Mouse (Mus musculus) liver, postnatal 0 days (tissue): Measurements from ENCODE around the gene Trmt6. TPM values are rescaled to one million over a fixed set of nuclear protein-coding genes. Genes with fewer than 3 reads are reported as not detected.
A peak's percentile ranks its signal among the peaks of the same experiment; 100 is the strongest.

Experiments used
- ATAC-seq: fragments of 200-750 bp; cut with Nextera tagmentation; 2 replicates; pipeline ENCODE4 v1.8.0; 2017; ENCODE audit warnings: mild to moderate bottlenecking, moderate library complexity
- DNase-seq: peaks from one replicate; pipeline ENCODE4 v3.0.0-alpha.2; 2016
- H3K27ac ChIP-seq: fragments of 300-500 bp; sonication (generic); 2 replicates; pipeline ENCODE4 v1.5.1; 2014; ENCODE audit warnings: antibody characterized with exemption, moderate library complexity, mild to moderate bottlenecking, low read depth
- H3K27me3 ChIP-seq: fragments of 300-500 bp; sonication (generic); 2 replicates; pipeline ENCODE4 v1.6.1; 2014; ENCODE audit warnings: low read length, control low read depth, mixed read lengths; ENCODE audit not compliant: insufficient read depth
- H3K36me3 ChIP-seq: fragments of 300-500 bp; sonication (generic); replicated peaks from 2 replicates; pipeline ENCODE4 v1.6.1; 2014; ENCODE audit warnings: mild to moderate bottlenecking, control low read depth, low read length, moderate library complexity, mixed read lengths; ENCODE audit not compliant: insufficient read depth
- H3K4me1 ChIP-seq: fragments of 300-500 bp; sonication (generic); 2 replicates; pipeline ENCODE4 v1.6.1; 2014; ENCODE audit warnings: antibody characterized with exemption, mild to moderate bottlenecking, control low read depth; ENCODE audit not compliant: insufficient read depth
- H3K4me2 ChIP-seq: fragments of 300-500 bp; sonication (generic); 2 replicates; pipeline ENCODE4 v1.6.1; 2014; ENCODE audit warnings: low read depth, mild to moderate bottlenecking, low read length, moderate library complexity, mixed read lengths
- H3K4me3 ChIP-seq: fragments of 300-500 bp; sonication (generic); 2 replicates; pipeline ENCODE4 v1.5.1; 2014; ENCODE audit warnings: low read depth, low read length
- H3K9ac ChIP-seq: fragments of 300-500 bp; sonication (generic); replicated peaks from 2 replicates; pipeline ENCODE4 v1.6.1; 2014; ENCODE audit warnings: mild to moderate bottlenecking, moderate library complexity
- H3K9me3 ChIP-seq: fragments of 300-500 bp; sonication (generic); 2 replicates; pipeline ENCODE4 v1.6.1; 2016; ENCODE audit warnings: mild to moderate bottlenecking, control low read depth, low read length, mixed read lengths
- CTCF ChIP-seq: sonication (generic); IDR thresholded peaks from 2 replicates; pipeline ENCODE4 v1.5.1; 2016; ENCODE audit warnings: antibody characterized with exemption, low read depth
- EP300 ChIP-seq: IDR thresholded peaks from 2 replicates; pipeline ENCODE4 v1.6.1; 2016; ENCODE audit warnings: antibody characterized with exemption, low read depth, mild to moderate bottlenecking
- WGBS: fragments of 180-500 bp; shearing (Covaris S2); extraction: QIAGEN DNeasy Blood & Tissue Kit; methylation state at CpG from one replicate; pipeline ENCODE4 v1.1.7; 2014; ENCODE audit not compliant: insufficient replicate concordance; 5-methylcytosine and 5-hydroxymethylcytosine counted together
- polyA plus RNA-seq: library from polyadenylated mRNA; unstranded; fragments of >200 nt; fragmentation: Nextera tagmentation; extraction: Ambion mirVana; gene quantifications from 2 replicates; pipeline ENCODE4 v1.2.1, GENCODE M21; 2015

Trmt6 gene
- polyA plus RNA-seq, 1 experiment from 2014 or later, result 17.3 TPM

- no peak overlapping the region for H3K27ac ChIP-seq
- H3K9ac ChIP-seq, result no peak overlapping the region
- no peak for ATAC-seq
- H3K4me3 ChIP-seq, result no peak overlapping the region
- WGBS, result 74% methylated on average over 7 of the region's 7 CpGs
- TF ChIP-seq CTCF, result no peak
- no peak for TF ChIP-seq EP300
- H3K4me1 ChIP-seq, result no peaks in the 10 kb centered on the region
- H3K27me3 ChIP-seq, result no peaks in the 10 kb centered on the region
- no peaks in the 10 kb centered on the region for H3K36me3 ChIP-seq
- no peak for DNase-seq
- no peak overlapping the region for H3K4me2 ChIP-seq
- no peaks in the 10 kb centered on the region for H3K9me3 ChIP-seq
Observed at GRCm38 (mm10) chr2:132794204-132794586, 21.7 kb downstream of the Trmt6 start.

GRCm38 (mm10) chr2:132793441-132794203 lies 22.2 kb downstream of the Trmt6 start:
- no peak for ATAC-seq

GRCm38 (mm10) chr2:132784039-132784438 lies 31.8 kb downstream of the Trmt6 start:
- TF ChIP-seq EP300 (no peak), CTCF (no peak)
- no peak overlapping the region for H3K9ac ChIP-seq
- no peak overlapping the region for H3K4me2 ChIP-seq
- H3K27ac ChIP-seq, result no peak overlapping the region
- peaks cover 12% of the 10 kb centered on the region for H3K27me3 ChIP-seq
- ATAC-seq (no peak), DNase-seq (no peak)
- WGBS, result 65% methylated on average over 6 of the region's 6 CpGs
- H3K4me3 ChIP-seq, result no peak overlapping the region
- no peaks in the 10 kb centered on the region for H3K9me3 ChIP-seq
- no peaks in the 10 kb centered on the region for H3K36me3 ChIP-seq
- 0 out of 2 replicates have a peak, but pooled peaks cover 3% of the 10 kb centered on the region for H3K4me1 ChIP-seq

More at GRCm38 (mm10) chr2:132793441-132794203, 22.2 kb downstream of the Trmt6 start:
- Histone ChIP-seq H3K36me3 (no peaks in the 10 kb centered on the region), H3K9ac (no peak overlapping the region), H3K9me3 (no peaks in the 10 kb centered on the region), H3K4me3 (no peak overlapping the region), H3K27me3 (no peaks in the 10 kb centered on the region), H3K27ac (no peak overlapping the region), H3K4me1 (no peaks in the 10 kb centered on the region), H3K4me2 (no peak overlapping the region)
- WGBS, result 73% methylated on average over 19 of the region's 19 CpGs
- TF ChIP-seq CTCF, result no peak
- no peak for TF ChIP-seq EP300
- DNase-seq, result no peak

- H3K27ac ChIP-seq, result no peak overlapping the region
- no peak for TF ChIP-seq CTCF
- TF ChIP-seq EP300, result no peak
- 1% methylated on average over 34 of the region's 41 CpGs for WGBS
- H3K9ac ChIP-seq, result no peak overlapping the region
- peak; percentile 89 for DNase-seq
- H3K27me3 ChIP-seq, result peaks cover 12% of the 10 kb centered on the region
- peak overlapping the region; percentile 62 for H3K4me2 ChIP-seq
- H3K36me3 ChIP-seq, result no peaks in the 10 kb centered on the region
- H3K4me1 ChIP-seq, result 0 out of 2 replicates have a peak, but pooled peaks cover 3% of the 10 kb centered on the region
- no peaks in the 10 kb centered on the region for H3K9me3 ChIP-seq
- peak overlapping the region; percentile 34 for H3K4me3 ChIP-seq
- peak; percentile 82 for ATAC-seq
Observed at GRCm38 (mm10) chr2:132781439-132782068, 34.3 kb downstream of the Trmt6 start.

GRCm38 (mm10) chr2:132780978-132781377 lies 34.9 kb downstream of the Trmt6 start, which contains the start of gene Chgb:
TSS of gene Chgb (plus strand) at chr2:132781278.
- no peak within 1 kb of the TSS for H3K9ac ChIP-seq
- no peak for ATAC-seq
- 0 out of 2 replicates have a peak, but pooled peaks cover 3% of the 10 kb centered on the region for H3K4me1 ChIP-seq
- H3K27me3 ChIP-seq, result peaks cover 12% of the 10 kb centered on the region
- TF ChIP-seq EP300 (no peak), CTCF (no peak)
- no peaks in the 10 kb centered on the region for H3K9me3 ChIP-seq
- peak within 1 kb of the TSS; percentile 62 for H3K4me2 ChIP-seq
- DNase-seq, result no peak
- no peaks in the 10 kb centered on the region for H3K36me3 ChIP-seq
- 16% methylated on average over 4 of the region's 4 CpGs for WGBS
- H3K4me3 ChIP-seq, result peak within 1 kb of the TSS; percentile 34
- H3K27ac ChIP-seq, result no peak within 1 kb of the TSS

- Histone ChIP-seq H3K9ac (no peak overlapping the region), H3K27ac (no peak overlapping the region), H3K4me1 (no peaks in the 10 kb centered on the region), H3K9me3 (no peaks in the 10 kb centered on the region), H3K4me3 (no peak overlapping the region), H3K36me3 (no peaks in the 10 kb centered on the region), H3K4me2 (no peak overlapping the region), H3K27me3 (no peaks in the 10 kb centered on the region)
- DNase-seq, result no peak
- WGBS, result 36% methylated on average over 1 of the region's 1 CpGs
- ATAC-seq, result no peak
- TF ChIP-seq CTCF, result no peak
- no peak for TF ChIP-seq EP300
Observed at GRCm38 (mm10) chr2:132770822-132771221, 45.0 kb downstream of the Trmt6 start.
